Mouse (Mus musculus) stomach, postnatal 0 days (tissue): ENCODE measurements around the gene Efna5.

Experiments used
- CTCF ChIP-seq: IDR thresholded peaks from 2 replicates; pipeline ENCODE4 v1.5.1; 2016; ENCODE audit warnings: antibody characterized with exemption, low read depth, mild to moderate bottlenecking, moderate library complexity
- EP300 ChIP-seq: optimal IDR thresholded peaks from 2 replicates; pipeline ENCODE3; 2016; ENCODE audit warnings: antibody characterized with exemption

GRCm38 (mm10) chr17:62603604-62604003 lies 277.5 kb downstream of the Efna5 start:
- TF ChIP-seq CTCF, result no peak
- no peak for TF ChIP-seq EP300
